8 mouse cellular contexts compared by ENCODE assay signal in the genomic region with DNA sequence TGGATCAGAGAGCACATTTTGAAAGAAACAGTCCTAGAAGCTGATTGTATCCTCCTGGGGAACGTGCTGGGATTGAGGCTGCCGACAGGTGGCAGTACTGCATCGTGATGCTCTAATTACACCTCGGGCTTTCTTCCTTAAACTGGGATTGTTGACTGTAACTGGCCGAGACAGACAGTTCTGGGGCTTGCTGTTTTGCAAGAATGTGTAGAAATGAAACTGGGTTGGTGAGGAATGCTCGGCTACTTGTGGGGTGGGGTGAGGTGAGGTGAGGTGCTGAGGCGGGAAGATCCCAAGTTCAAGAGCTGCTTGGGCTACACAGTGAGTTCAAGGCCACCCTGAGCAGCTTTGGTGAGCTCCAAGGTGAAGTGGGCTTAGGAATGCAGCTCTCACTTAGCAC. TPM values are rescaled to one million over a fixed set of nuclear protein-coding genes. Genes with fewer than 3 reads are reported as not detected.
A peak's percentile ranks its signal among the peaks of the same experiment; 100 is the strongest.
DNase-seq lines count a peak whose midpoint lies in the region; ATAC-seq and TF ChIP-seq lines count a peak whose summit lies in the region.

No protein-coding gene starts in this region.

- no peak overlapping the region for H3K27ac ChIP-seq in thymus, adult 2 months (ENCODE audit: control insufficient read depth, insufficient read depth, low read length)
- H3K27ac ChIP-seq in limb, embryonic 11.5 days (replicated peaks; ENCODE audit: low read depth, low read length): no peak overlapping the region
- no peak overlapping the region for H3K27ac ChIP-seq in midbrain, embryonic 15.5 days
- H3K27ac ChIP-seq in spleen, adult 2 months (ENCODE audit: insufficient read depth, low read length): 0 out of 2 replicates have a peak overlapping the region, but pooled peaks have one; percentile 4

- H3K9me3 ChIP-seq in limb, embryonic 11.5 days (ENCODE audit: control insufficient read depth, low read length): no peaks in the 10 kb centered on the region
- no peaks in the 10 kb centered on the region for H3K9me3 ChIP-seq in midbrain, embryonic 15.5 days

- DNase-seq in thymus, adult 2 months: peak; percentile 63
- no peak for DNase-seq in thymus, adult 18-20 months
- DNase-seq in embryo, embryonic 10 days (ENCODE audit: low spot score): peak; percentile 94
- DNase-seq in gastrocnemius, postnatal 10 days: peak; percentile 77
- DNase-seq in kidney, adult 18-20 months: peak; percentile 79
- DNase-seq in limb, embryonic 11.5 days (ENCODE audit: low spot score): peak; percentile 93
- peak; percentile 47 to 61 for DNase-seq in spleen, adult 2 months (ENCODE audit: low read depth in 1 of 2, low spot score in 2 of 2)

- ATAC-seq in limb, embryonic 11.5 days (ENCODE audit: insufficient number of reproducible peaks, low FRiP score, low TSS enrichment, low read depth): 0 out of 2 replicates have a peak, but pooled peaks have one; percentile 33
- peak; percentile 81 for ATAC-seq in midbrain, embryonic 15.5 days (replicated peaks)

- TF ChIP-seq POLR2A in thymus, adult 2 months (IDR thresholded peaks at IDR 0.05; ENCODE audit: control insufficient read depth, extremely low read depth, insufficient read depth, low read length, poor library complexity): no peak
- no peak for TF ChIP-seq POLR2A in spleen, adult 2 months (IDR thresholded peaks at IDR 0.05; ENCODE audit: low read depth, low read length)

- no peak overlapping the region for H3K4me2 ChIP-seq in limb, embryonic 11.5 days (ENCODE audit: low read depth, severe bottlenecking)
- H3K4me2 ChIP-seq in midbrain, embryonic 15.5 days: no peak overlapping the region

- WGBS in thymus, adult 2 months: 3% methylated on average over 7 of the region's 7 CpGs
- 2% methylated on average over 7 of the region's 7 CpGs for WGBS in limb, embryonic 11.5 days
- 5% methylated on average over 7 of the region's 7 CpGs for WGBS in midbrain, embryonic 15.5 days
- 1% methylated on average over 7 of the region's 7 CpGs for WGBS in spleen, adult 2 months

- no peak overlapping the region for H3K9ac ChIP-seq in limb, embryonic 11.5 days (ENCODE audit: low read length)
- no peak overlapping the region for H3K9ac ChIP-seq in midbrain, embryonic 15.5 days

- no peaks in the 10 kb centered on the region for H3K36me3 ChIP-seq in thymus, adult 2 months (ENCODE audit: control insufficient read depth, insufficient read depth, low read length)
- no peaks in the 10 kb centered on the region for H3K36me3 ChIP-seq in limb, embryonic 11.5 days (ENCODE audit: control insufficient read depth, insufficient read depth, low read length)
- no peaks in the 10 kb centered on the region for H3K36me3 ChIP-seq in midbrain, embryonic 15.5 days (replicated peaks)
- no peaks in the 10 kb centered on the region for H3K36me3 ChIP-seq in spleen, adult 2 months (ENCODE audit: control insufficient read depth, insufficient read depth, low read length)

- peak; percentile 34; the same call in 1 of the 2 replicates for TF ChIP-seq CTCF in thymus, adult 2 months (IDR thresholded peaks at IDR 0.05; ENCODE audit: borderline replicate concordance, control insufficient read depth, extremely low read depth, insufficient read depth, low read length, poor library complexity)
- peak; percentile 85; the same call in 1 of the 2 replicates for TF ChIP-seq CTCF in spleen, adult 2 months (IDR thresholded peaks at IDR 0.05; ENCODE audit: extremely low read depth, insufficient read depth, insufficient read length, insufficient replicate concordance)

- peaks cover 19% of the 10 kb centered on the region for H3K4me1 ChIP-seq in thymus, adult 2 months (replicated peaks; ENCODE audit: control insufficient read depth, insufficient read depth, low read length)
- peaks cover 22% of the 10 kb centered on the region for H3K4me1 ChIP-seq in limb, embryonic 11.5 days (ENCODE audit: control insufficient read depth, insufficient read depth, low read length)
- H3K4me1 ChIP-seq in midbrain, embryonic 15.5 days: no peaks in the 10 kb centered on the region
- no peaks in the 10 kb centered on the region; the same call in 1 of the 2 replicates for H3K4me1 ChIP-seq in spleen, adult 2 months (ENCODE audit: control insufficient read depth, insufficient read depth, insufficient read length)

- no peak overlapping the region for H3K4me3 ChIP-seq in thymus, adult 2 months (ENCODE audit: control insufficient read depth, insufficient read depth, low read length)
- H3K4me3 ChIP-seq in limb, embryonic 11.5 days (ENCODE audit: low read depth, low read length): no peak overlapping the region
- H3K4me3 ChIP-seq in midbrain, embryonic 15.5 days: no peak overlapping the region
- H3K4me3 ChIP-seq in spleen, adult 2 months (ENCODE audit: extremely low read depth, insufficient read depth, insufficient read length): no peak overlapping the region

- no peaks in the 10 kb centered on the region for H3K27me3 ChIP-seq in thymus, adult 2 months (ENCODE audit: control insufficient read depth, insufficient read depth, low read length)
- no peaks in the 10 kb centered on the region for H3K27me3 ChIP-seq in limb, embryonic 11.5 days (ENCODE audit: control insufficient read depth, insufficient read depth, low read length)
- no peaks in the 10 kb centered on the region for H3K27me3 ChIP-seq in midbrain, embryonic 15.5 days (replicated peaks)
- H3K27me3 ChIP-seq in spleen, adult 2 months (ENCODE audit: control insufficient read depth, insufficient read depth, low read length): no peaks in the 10 kb centered on the region

RNA-seq across cellular contexts. Expression of a gene that starts 55.7 kb away (rescaled TPM):
- 10.4 and 11.4 TPM in 2 replicates for polyA plus RNA-seq in thymus, adult 2 months (2012; rRNA removed)
- under 1 TPM in 1 of 2 experiments, not detected in 1; 0.16 TPM for total RNA-seq in gastrocnemius, postnatal 10 days (2021)
- polyA plus RNA-seq in limb, embryonic 11.5 days (2014; fragmentation: Nextera tagmentation; extraction: Ambion mirVana): 0.43 and 0.91 TPM in 2 replicates
- 0.29 TPM in 1 of 2 replicates, not detected in the other for polyA plus RNA-seq in midbrain, embryonic 15.5 days (2015; fragmentation: Nextera tagmentation; extraction: Ambion mirVana)
- polyA plus RNA-seq in spleen, adult 2 months (2012; rRNA removed): 98.5 and 112 TPM in 2 replicates

Comparison
In these comparisons a context has a peak if more than half of its experiments do, and no peak if none do; other contexts are left out.
1. DNase-seq: peak in thymus, adult 2 months (single experiment), embryo, embryonic 10 days (single experiment), gastrocnemius, postnatal 10 days (single experiment), kidney, adult 18-20 months (single experiment), limb, embryonic 11.5 days (single experiment) and spleen, adult 2 months (2 of 2); none in thymus, adult 18-20 months (0 of 2).